Mouse (Mus musculus) cortical plate, adult 2 months (tissue): ENCODE results near the gene Fgfr2. TPM values are rescaled to one million over a fixed set of nuclear protein-coding genes. Genes with fewer than 3 reads are reported as not detected.

Source experiments
- H3K27ac ChIP-seq: fragments of 200-500 bp; 2 replicates; pipeline ENCODE4 v1.5.1; 2012; ENCODE audit warnings: low read length, control low read depth, inconsistent platforms; ENCODE audit not compliant: insufficient read depth
- H3K4me1 ChIP-seq: fragments of 200-500 bp; 2 replicates; pipeline ENCODE4 v1.6.1; 2011; ENCODE audit warnings: low read length; ENCODE audit not compliant: control insufficient read depth, insufficient read depth
- H3K4me3 ChIP-seq: fragments of 200-500 bp; 2 replicates; pipeline ENCODE4 v1.5.1; 2011; ENCODE audit warnings: mild to moderate bottlenecking, low read length, control low read depth; ENCODE audit not compliant: insufficient read depth
- CTCF ChIP-seq: fragments of 200-500 bp; IDR thresholded peaks from 2 replicates; pipeline ENCODE4 v1.5.1; 2011; ENCODE audit warnings: mild to moderate bottlenecking, control low read depth, low read length; ENCODE audit not compliant: insufficient read depth; ENCODE audit errors: extremely low read depth
- POLR2A ChIP-seq: fragments of 200-500 bp; IDR thresholded peaks from 2 replicates; pipeline ENCODE4 v1.6.1; 2011; ENCODE audit warnings: mild to moderate bottlenecking, low read length, control low read depth; ENCODE audit not compliant: insufficient read depth; ENCODE audit errors: extremely low read depth
- polyA plus RNA-seq: library from polyadenylated mRNA; depleted of rRNA; stranded (reverse); fragments of >200 nt; gene quantifications from 2 replicates; pipeline ENCODE4 v1.2.3, GENCODE M21; 2012

Gene Fgfr2
- polyA plus RNA-seq, 1 experiment, result 50.4 TPM

DNA sequence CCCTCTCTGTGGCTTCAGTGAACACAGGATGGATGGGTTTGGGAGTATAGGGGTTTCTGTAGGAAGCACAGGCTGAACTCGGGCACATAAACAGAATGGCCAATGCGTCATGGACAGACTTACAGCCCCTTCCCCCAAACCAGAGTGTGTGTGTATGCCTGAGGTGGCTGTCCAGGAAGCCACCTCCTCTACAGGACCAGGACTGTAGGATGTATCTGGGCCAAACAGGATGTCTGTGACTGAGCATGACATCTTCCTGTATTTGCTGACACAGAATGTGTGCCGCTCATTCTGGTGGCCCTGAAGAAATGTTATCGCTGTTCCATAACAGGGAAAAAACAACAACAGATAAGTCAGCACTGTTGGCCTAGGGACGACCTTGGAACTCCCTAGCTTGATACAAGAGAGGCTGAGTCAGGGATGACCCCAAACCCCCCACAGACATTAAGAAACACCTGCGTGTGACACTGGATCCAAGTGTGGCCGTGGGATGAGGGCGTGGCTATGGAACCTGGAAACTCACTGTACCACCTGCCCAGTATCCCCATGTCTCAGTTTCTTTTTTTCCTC is 687.6 kb downstream of the Fgfr2 start:
- Histone ChIP-seq H3K4me1 (peaks cover 2% of the 10 kb centered on the region; the same call in 1 of the 2 replicates), H3K4me3 (no peak overlapping the region), H3K27ac (no peak overlapping the region)
- TF ChIP-seq CTCF, result no peak
- no peak for TF ChIP-seq POLR2A

DNA sequence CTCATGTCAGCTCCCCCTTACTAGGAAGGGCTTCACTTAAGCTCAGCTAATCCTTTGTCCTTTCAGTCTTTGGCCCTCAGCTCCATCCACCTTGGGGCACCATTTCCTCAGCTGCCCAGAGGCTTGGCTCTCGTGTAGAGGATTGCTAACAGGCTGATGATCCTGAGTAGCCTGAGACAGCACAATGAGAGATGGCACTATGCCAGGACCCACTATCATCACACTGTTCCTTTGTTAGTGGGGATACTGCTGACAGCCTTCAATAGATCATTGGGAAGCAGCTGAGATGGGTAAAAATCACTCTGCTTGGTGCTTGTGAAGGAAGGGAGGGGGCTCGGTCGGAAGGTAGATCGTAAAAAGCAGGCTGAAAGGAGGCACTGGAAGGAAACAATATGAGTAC is 693.8 kb downstream of the Fgfr2 start:
- no peak for TF ChIP-seq POLR2A
- no peak for TF ChIP-seq CTCF
- Histone ChIP-seq H3K4me3 (no peak overlapping the region), H3K4me1 (no peaks in the 10 kb centered on the region), H3K27ac (no peak overlapping the region)

DNA sequence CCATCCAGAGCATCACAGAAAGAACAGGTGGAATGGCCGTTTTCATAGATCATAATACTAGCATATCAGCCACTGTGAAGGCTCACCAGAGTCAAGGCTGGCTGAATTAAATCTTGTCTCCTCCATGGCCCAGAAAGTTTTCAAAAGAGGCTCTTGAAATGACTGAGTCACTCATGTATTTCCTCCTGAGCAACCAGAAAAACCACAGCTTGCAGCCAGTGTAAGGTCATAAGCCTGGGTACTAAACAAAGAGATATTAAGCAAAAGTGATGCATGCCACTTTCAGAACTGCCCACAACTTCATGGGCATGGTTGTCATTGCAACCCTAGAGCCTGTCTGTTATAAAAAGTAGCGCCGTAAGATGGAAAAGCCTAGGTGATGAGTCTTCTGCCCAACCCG is 694.8 kb downstream of the Fgfr2 start:
- H3K4me1 ChIP-seq, result no peaks in the 10 kb centered on the region
- no peak for TF ChIP-seq POLR2A
- no peak for TF ChIP-seq CTCF
- H3K27ac ChIP-seq, result no peak overlapping the region
- H3K4me3 ChIP-seq, result no peak overlapping the region

DNA sequence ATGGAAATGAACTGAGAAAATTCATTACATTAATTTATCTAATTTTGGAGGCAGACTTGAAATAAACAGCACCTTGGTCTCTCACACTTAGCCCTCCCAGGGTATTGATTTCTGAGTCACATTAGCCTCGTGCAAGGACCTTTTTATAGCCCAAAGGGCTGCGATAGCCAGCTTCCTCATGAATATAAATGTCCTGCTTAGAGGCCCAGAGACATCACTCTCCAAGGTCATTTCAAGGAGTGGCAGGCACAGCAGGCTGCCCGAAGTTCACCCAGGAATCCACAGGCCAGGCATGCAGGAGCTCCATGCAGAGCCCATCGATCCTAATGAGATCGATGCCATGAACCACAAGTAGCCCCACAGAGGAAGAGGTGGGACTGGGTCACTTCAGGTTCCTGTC is 697.1 kb downstream of the Fgfr2 start:
- Histone ChIP-seq H3K4me3 (no peak overlapping the region), H3K4me1 (no peaks in the 10 kb centered on the region), H3K27ac (no peak overlapping the region)
- TF ChIP-seq POLR2A (no peak), CTCF (no peak)

- TF ChIP-seq CTCF (no peak), POLR2A (no peak)
- H3K4me3 ChIP-seq, result no peak overlapping the region
- H3K27ac ChIP-seq, result no peak overlapping the region
- H3K4me1 ChIP-seq, result no peaks in the 10 kb centered on the region
Observed at GRCm38 (mm10) chr7:132425364-132425999, 697.7 kb downstream of the Fgfr2 start.

DNA sequence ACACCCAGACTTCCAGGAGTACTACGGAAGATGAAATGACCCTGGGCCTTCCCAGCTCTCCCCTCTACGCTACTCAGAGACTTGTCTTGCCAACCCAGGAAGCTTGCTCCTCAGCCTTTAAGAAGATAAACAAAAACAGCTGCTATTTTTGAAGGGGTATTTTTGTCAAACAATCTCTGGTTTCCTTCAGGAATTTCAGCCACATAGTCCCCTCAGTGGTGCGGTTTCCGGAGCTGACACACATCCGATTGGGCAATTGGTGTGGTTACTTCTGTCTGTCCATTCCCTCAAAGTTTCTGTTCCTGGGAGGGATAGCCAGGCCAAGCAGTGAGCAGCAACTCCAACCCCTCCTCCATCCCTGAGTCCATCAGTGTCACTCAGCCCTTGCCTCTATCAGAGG is 699.6 kb downstream of the Fgfr2 start:
- no peaks in the 10 kb centered on the region for H3K4me1 ChIP-seq
- no peak overlapping the region for H3K27ac ChIP-seq
- TF ChIP-seq POLR2A (no peak), CTCF (no peak)
- H3K4me3 ChIP-seq, result no peak overlapping the region

GRCm38 (mm10) chr7:132419378-132420255 is 703.5 kb downstream of the Fgfr2 start:
- Histone ChIP-seq H3K27ac (no peak overlapping the region), H3K4me1 (no peaks in the 10 kb centered on the region), H3K4me3 (no peak overlapping the region)
- TF ChIP-seq CTCF, result no peak
- TF ChIP-seq POLR2A, result no peak

GRCm38 (mm10) chr7:132416866-132417265 is 706.3 kb downstream of the Fgfr2 start:
- TF ChIP-seq CTCF (no peak), POLR2A (no peak)
- Histone ChIP-seq H3K27ac (no peak overlapping the region), H3K4me1 (no peaks in the 10 kb centered on the region), H3K4me3 (no peak overlapping the region)

GRCm38 (mm10) chr7:132415866-132416265 is 707.3 kb downstream of the Fgfr2 start:
- H3K4me1 ChIP-seq, result no peaks in the 10 kb centered on the region
- H3K4me3 ChIP-seq, result no peak overlapping the region
- H3K27ac ChIP-seq, result no peak overlapping the region
- TF ChIP-seq CTCF (no peak), POLR2A (no peak)

- Histone ChIP-seq H3K27ac (no peak overlapping the region), H3K4me3 (no peak overlapping the region), H3K4me1 (peaks cover 2% of the 10 kb centered on the region)
- TF ChIP-seq CTCF (no peak), POLR2A (no peak)
Observed at GRCm38 (mm10) chr7:132412520-132412919, 710.6 kb downstream of the Fgfr2 start.
